Mouse (Mus musculus): Measurements from ENCODE around the gene Pld6. TPM values are rescaled to one million over a fixed set of nuclear protein-coding genes. Genes with fewer than 3 reads are reported as not detected.
A peak's percentile ranks its signal among the peaks of the same experiment; 100 is the strongest.

Gene Pld6
- total and polyA plus RNA-seq, 3 experiments, result 3.1 to 5.5 TPM; not detected in 1

DNA sequence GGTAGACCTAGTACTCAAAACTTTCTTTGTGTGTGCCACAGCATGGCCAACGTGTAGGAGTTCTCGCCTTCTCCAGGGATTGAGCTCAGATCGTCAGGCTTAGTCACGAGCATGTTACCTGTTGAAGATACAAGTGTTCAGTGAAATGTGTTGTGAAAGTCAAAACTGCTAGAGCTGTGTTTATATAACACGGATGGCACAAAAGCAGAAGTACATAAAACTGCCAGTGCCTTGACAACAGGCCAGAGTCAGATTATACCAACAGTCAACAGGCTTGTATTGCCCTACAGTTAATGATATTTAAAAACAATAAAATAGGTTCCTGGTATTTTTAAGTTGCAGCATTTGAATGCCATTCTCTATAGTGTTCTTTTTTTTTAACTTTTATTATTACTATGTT is 41.6 kb downstream of the Pld6 start:
- Histone ChIP-seq H3K36me3 (ENCODE audit: control insufficient read depth in 1 of 2, insufficient read depth in 2 of 2, low read length in 2 of 2) (peaks cover 0 to 15% of the 10 kb centered on the region in 2 experiments; a peak in 3 of 4 replicates), H3K9me3 (replicated peaks; ENCODE audit: insufficient read depth, low read length) (no peaks in the 10 kb centered on the region), H3K4me3 (ENCODE audit: control insufficient read depth in 1 of 2, insufficient read depth in 1 of 2, low read depth in 2 of 2, low read length in 2 of 2) (no peak overlapping the region), H3K9ac (ENCODE audit: control insufficient read depth, low read depth, low read length, poor library complexity, severe bottlenecking) (no peak overlapping the region), H3K27ac (ENCODE audit: control insufficient read depth, low read depth, low read length) (peak overlapping the region; percentile 70), H3K27me3 (ENCODE audit: control insufficient read depth in 1 of 2, insufficient read depth in 2 of 2, low read length in 2 of 2) (no peaks in the 10 kb centered on the region), H3K4me1 (ENCODE audit: control insufficient read depth in 1 of 2, insufficient read depth in 2 of 2, low read length in 2 of 2) (peaks cover 10 to 13% of the 10 kb centered on the region in 2 experiments), H3K79me2 (ENCODE audit: control insufficient read depth, insufficient read depth, low read length, poor library complexity) (no peaks in the 10 kb centered on the region)
- TF ChIP-seq ETS1 (IDR thresholded peaks at IDR 0.05; ENCODE audit: low read depth, low read length), result peak; percentile 25; the same call in 1 of the 2 replicates
- peak; percentile 89 for TF ChIP-seq MYB (IDR thresholded peaks at IDR 0.05; ENCODE audit: low read depth, low read length)
- no peak for TF ChIP-seq TAL1 (IDR thresholded peaks at IDR 0.05; ENCODE audit: low read length)
- TF ChIP-seq GATA1 (IDR thresholded peaks at IDR 0.05; ENCODE audit: low read depth, low read length), result 0 out of 2 replicates have a peak, but pooled peaks have one; percentile 19
- TF ChIP-seq MAZ (IDR thresholded peaks at IDR 0.05; ENCODE audit: low read depth, low read length), result no peak
- TF ChIP-seq JUND (IDR thresholded peaks at IDR 0.05; ENCODE audit: low read depth, low read length), result no peak
- TF ChIP-seq SIN3A (IDR thresholded peaks at IDR 0.05; ENCODE audit: low read length), result 0 out of 2 replicates have a peak, but pooled peaks have one; percentile 59
- peak; percentile 79 to 82 for TF ChIP-seq EP300 (IDR thresholded peaks at IDR 0.05; ENCODE audit: low read depth in 1 of 2, low read length in 2 of 2)
- TF ChIP-seq TCF12 (IDR thresholded peaks at IDR 0.05; ENCODE audit: low read depth, low read length), result 0 out of 2 replicates have a peak, but pooled peaks have one; percentile 5
- DNase-seq (ENCODE audit: low read depth, low spot score), result peak; percentile 86

DNA sequence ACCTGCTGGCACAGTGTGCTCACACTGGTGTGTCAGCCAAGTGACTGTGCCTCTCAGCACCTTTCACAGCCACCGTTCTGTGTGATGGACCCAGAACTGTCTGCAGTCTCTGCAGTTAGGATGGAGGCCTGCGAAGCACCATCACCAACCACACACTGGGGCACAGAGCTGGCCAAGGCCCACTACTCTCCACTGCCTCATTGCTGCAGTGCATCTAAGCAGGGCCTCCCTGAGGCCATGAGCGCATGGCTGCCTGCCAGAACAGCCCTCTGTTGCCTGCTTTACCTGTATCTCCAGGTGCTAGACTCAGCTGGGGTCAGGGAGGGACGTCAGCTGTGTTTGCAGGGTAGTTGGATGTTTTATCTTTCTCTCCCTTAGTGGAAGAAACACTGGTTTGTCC is 43.1 kb downstream of the Pld6 start:
- no peak overlapping the region for H3K9ac ChIP-seq (ENCODE audit: control insufficient read depth, low read depth, low read length, poor library complexity, severe bottlenecking)
- H3K4me1 ChIP-seq (ENCODE audit: control insufficient read depth in 1 of 2, insufficient read depth in 2 of 2, low read length in 2 of 2), result peaks cover 19 to 23% of the 10 kb centered on the region in 2 experiments
- H3K4me3 ChIP-seq (ENCODE audit: control insufficient read depth in 1 of 2, insufficient read depth in 1 of 2, low read depth in 2 of 2, low read length in 2 of 2), result no peak overlapping the region
- H3K27ac ChIP-seq (ENCODE audit: control insufficient read depth, low read depth, low read length), result no peak overlapping the region
- no peaks in the 10 kb centered on the region for H3K9me3 ChIP-seq (replicated peaks; ENCODE audit: insufficient read depth, low read length)
- peaks cover 0 to 27% of the 10 kb centered on the region in 2 experiments; a peak in 3 of 4 replicates for H3K36me3 ChIP-seq (ENCODE audit: control insufficient read depth in 1 of 2, insufficient read depth in 2 of 2, low read length in 2 of 2)
- H3K79me2 ChIP-seq (ENCODE audit: control insufficient read depth, insufficient read depth, low read length, poor library complexity), result no peaks in the 10 kb centered on the region
- DNase-seq (ENCODE audit: low read depth, low spot score), result no peak
- no peaks in the 10 kb centered on the region for H3K27me3 ChIP-seq (ENCODE audit: control insufficient read depth in 1 of 2, insufficient read depth in 2 of 2, low read length in 2 of 2)
- TF ChIP-seq MYB (IDR thresholded peaks at IDR 0.05; ENCODE audit: low read depth, low read length) (no peak), ETS1 (IDR thresholded peaks at IDR 0.05; ENCODE audit: low read depth, low read length) (no peak)

DNA sequence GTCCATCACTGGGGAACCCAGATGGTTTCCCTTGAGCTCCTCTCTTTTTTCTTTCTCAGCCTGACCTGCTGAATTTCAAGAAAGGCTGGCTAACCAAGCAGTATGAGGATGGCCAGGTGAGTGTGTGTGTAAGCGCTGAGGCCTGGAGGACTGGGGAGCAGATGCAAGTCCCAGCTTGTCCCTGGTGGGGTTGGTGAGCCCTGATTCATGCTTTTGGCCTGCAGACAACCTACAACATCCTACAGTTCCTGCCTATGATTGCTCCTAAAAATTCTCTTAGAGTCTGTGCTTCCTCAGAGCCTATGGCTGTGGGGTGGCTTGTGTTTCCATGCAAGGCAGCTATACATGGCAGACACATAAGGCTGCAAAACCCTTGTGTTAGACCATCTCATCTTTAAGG is 43.7 kb downstream of the Pld6 start:
- Histone ChIP-seq H3K4me1 (ENCODE audit: control insufficient read depth in 1 of 2, insufficient read depth in 2 of 2, low read length in 2 of 2) (peaks cover 25 to 29% of the 10 kb centered on the region in 2 experiments), H3K9ac (ENCODE audit: control insufficient read depth, low read depth, low read length, poor library complexity, severe bottlenecking) (no peak overlapping the region), H3K4me3 (ENCODE audit: control insufficient read depth in 1 of 2, insufficient read depth in 1 of 2, low read depth in 2 of 2, low read length in 2 of 2) (no peak overlapping the region), H3K36me3 (ENCODE audit: control insufficient read depth in 1 of 2, insufficient read depth in 2 of 2, low read length in 2 of 2) (peaks cover 0 to 34% of the 10 kb centered on the region in 2 experiments; a peak in 3 of 4 replicates), H3K27ac (ENCODE audit: control insufficient read depth, low read depth, low read length) (no peak overlapping the region), H3K27me3 (ENCODE audit: control insufficient read depth in 1 of 2, insufficient read depth in 2 of 2, low read length in 2 of 2) (no peaks in the 10 kb centered on the region), H3K79me2 (ENCODE audit: control insufficient read depth, insufficient read depth, low read length, poor library complexity) (no peaks in the 10 kb centered on the region), H3K9me3 (replicated peaks; ENCODE audit: insufficient read depth, low read length) (no peaks in the 10 kb centered on the region)
- TF ChIP-seq ZKSCAN1 (IDR thresholded peaks at IDR 0.05; ENCODE audit: low read depth, low read length), result no peak
- no peak for TF ChIP-seq RCOR1 (IDR thresholded peaks at IDR 0.05; ENCODE audit: low read depth, low read length)
- TF ChIP-seq BHLHE40 (IDR thresholded peaks at IDR 0.05; ENCODE audit: borderline replicate concordance, low read depth, low read length), result no peak
- no peak for TF ChIP-seq SIN3A (IDR thresholded peaks at IDR 0.05; ENCODE audit: low read length)
- no peak for TF ChIP-seq POLR2AphosphoS5 (IDR thresholded peaks at IDR 0.05; ENCODE audit: borderline replicate concordance, low read depth, low read length)
- TF ChIP-seq CHD2 (IDR thresholded peaks at IDR 0.05; ENCODE audit: low read length), result no peak
- no peak for DNase-seq (ENCODE audit: low read depth, low spot score)
